Mouse (Mus musculus) gastrocnemius, postnatal 4 days (tissue): Measurements from ENCODE around the gene Cabp4. TPM values are rescaled to one million over a fixed set of nuclear protein-coding genes. Genes with fewer than 3 reads are reported as not detected.

Experiments used
- DNase-seq, 2 experiments: peaks; one replicate each; pipeline ENCODE4 v3.0.0; 2021 to 2022; ENCODE audit warnings: low spot score in 2 of 2, mixed read lengths in 2 of 2
- long read RNA-seq, 2 experiments: library from polyadenylated mRNA; stranded (forward); transcript quantifications; one replicate each; pipeline ENCODE4 v2.0.0; 2021
- total RNA-seq, 2 experiments: library from RNA; stranded (reverse); gene quantifications; 2 replicates each; pipeline ENCODE4 v1.2.3; 2021

The Cabp4 gene
- not detected for total RNA-seq
- long read RNA-seq, experiment 1, partial matches to known transcripts = 0 of 1 reads
- long read RNA-seq, experiment 1, other reads (novel, unspliced or antisense) = 1 of 1 reads
- long read RNA-seq, experiment 2, partial matches to known transcripts = 0 of 1 reads
- long read RNA-seq, experiment 2, other reads (novel, unspliced or antisense) = 1 of 1 reads

- peak in 1 of 2 experiments; percentile 9 for DNase-seq
These were observed at the start of gene Cabp4 for GRCm38 (mm10) chr19:4143759-4144268. Gene Cabp4, minus strand, starts transcription at chr19:4144033.

- no peak for DNase-seq
These were observed 49.3 kb upstream of the Cabp4 start for GRCm38 (mm10) chr19:4193129-4193528.

GRCm38 (mm10) chr19:4192251-4192985 is 48.6 kb upstream of the Cabp4 start:
- no peak for DNase-seq

- peak; percentile 98 to 99 for DNase-seq
These were observed 47.9 kb upstream of the Cabp4 start, which contains the start of gene Ppp1ca for GRCm38 (mm10) chr19:4191528-4192250. Gene Ppp1ca, plus strand, starts transcription at chr19:4192065.

GRCm38 (mm10) chr19:4190831-4191334 is 47.0 kb upstream of the Cabp4 start, which contains the start of gene Tbc1d10c:
Gene Tbc1d10c, minus strand, starts transcription at chr19:4191284.
- no peak for DNase-seq

GRCm38 (mm10) chr19:4189051-4189620 is 45.3 kb upstream of the Cabp4 start:
- DNase-seq = no peak

GRCm38 (mm10) chr19:4187303-4187702 is 43.5 kb upstream of the Cabp4 start:
- no peak for DNase-seq

- DNase-seq = no peak
These were observed 41.4 kb upstream of the Cabp4 start for GRCm38 (mm10) chr19:4184976-4185975.

GRCm38 (mm10) chr19:4183689-4184088 is 39.9 kb upstream of the Cabp4 start:
- no peak for DNase-seq

GRCm38 (mm10) chr19:4181892-4182291 is 38.1 kb upstream of the Cabp4 start:
- no peak for DNase-seq

GRCm38 (mm10) chr19:4180411-4180810 is 36.6 kb upstream of the Cabp4 start:
- DNase-seq = no peak

- DNase-seq = no peak
These were observed 31.6 kb upstream of the Cabp4 start, which contains the start of gene Carns1 for GRCm38 (mm10) chr19:4175368-4175947. Gene Carns1, minus strand, starts transcription at chr19:4175479.

- no peak for DNase-seq
These were observed 29.1 kb upstream of the Cabp4 start for GRCm38 (mm10) chr19:4172925-4173324.

GRCm38 (mm10) chr19:4171393-4172290 is 27.8 kb upstream of the Cabp4 start:
- DNase-seq = peak in 1 of 2 experiments; percentile 61

GRCm38 (mm10) chr19:4170723-4171392 is 27.0 kb upstream of the Cabp4 start:
- DNase-seq = no peak

- DNase-seq = no peak
These were observed 26.0 kb upstream of the Cabp4 start for GRCm38 (mm10) chr19:4169810-4170209.

GRCm38 (mm10) chr19:4169378-4169784 is 25.5 kb upstream of the Cabp4 start:
- peak; percentile 99 to 100 for DNase-seq
